21 mouse cellular contexts compared by ENCODE assay signal in the genomic region with DNA sequence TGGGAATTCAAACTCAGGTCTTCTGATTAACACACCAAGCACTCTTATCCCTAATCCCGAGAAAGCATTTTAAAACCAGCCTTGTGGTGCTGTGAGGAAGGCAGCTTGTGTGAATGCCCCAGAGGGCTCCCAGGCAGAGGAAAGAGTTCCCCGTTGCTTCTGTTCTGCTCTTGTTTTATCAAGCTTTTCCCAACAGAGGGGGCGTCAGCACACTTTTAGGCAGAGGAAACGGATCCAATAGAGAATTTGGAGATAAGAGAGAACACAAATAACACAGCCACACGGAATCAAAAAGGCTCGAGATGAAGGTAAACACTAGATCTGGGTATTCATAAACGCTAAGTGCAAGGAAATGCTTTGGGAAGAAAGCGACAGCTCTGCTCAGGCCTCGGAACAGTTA.
DNase-seq lines count a peak whose midpoint lies in the region; ATAC-seq and TF ChIP-seq lines count a peak whose summit lies in the region.
"Had no signal": no experiment of that assay in that cellular context is flagged by ENCODE, and none has a peak within 500 bp of the region (broad histone marks: within the 10 kb centered on the region; RNA-seq: fewer than 3 reads in every experiment).

No protein-coding gene starts in this region.

- peaks cover 11% of the 10 kb centered on the region for H3K4me1 ChIP-seq in heart, embryonic 13.5 days
- H3K4me1 ChIP-seq in liver, postnatal 0 days (ENCODE audit: insufficient read depth), result no peaks in the 10 kb centered on the region
- 0 out of 2 replicates have a peak, but pooled peaks cover 3% of the 10 kb centered on the region for H3K4me1 ChIP-seq in midbrain, postnatal 0 days (ENCODE audit: insufficient read depth, low read length)
- H3K4me1 ChIP-seq in midbrain, embryonic 11.5 days (ENCODE audit: control insufficient read depth, insufficient read depth, low read length), result peaks cover 4% of the 10 kb centered on the region
- H3K4me1 ChIP-seq: kidney, embryonic 15.5 days; liver, embryonic 13.5 days had no signal

- TF ChIP-seq CTCF in liver, postnatal 0 days (IDR thresholded peaks at IDR 0.05; ENCODE audit: low read depth), result 0 out of 2 replicates have a peak, but pooled peaks have one; percentile 17
- TF ChIP-seq CTCF in midbrain, postnatal 0 days (IDR thresholded peaks at IDR 0.05), result peak; percentile 30; the same call in 1 of the 2 replicates

- ATAC-seq in heart, embryonic 13.5 days (ENCODE audit: extremely low read depth, insufficient number of reproducible peaks, low FRiP score, low TSS enrichment), result no peak
- ATAC-seq in liver, postnatal 0 days, result no peak
- ATAC-seq in midbrain, postnatal 0 days (ENCODE audit: low FRiP score), result no peak
- ATAC-seq in midbrain, embryonic 11.5 days (ENCODE audit: low FRiP score), result no peak
- ATAC-seq: CD4-positive, CD25-positive, alpha-beta regulatory T cell, adult 4 months; hindbrain, embryonic 16.5 days; intestine, embryonic 16.5 days; Patski had no signal

- WGBS in heart, embryonic 13.5 days, result 10% methylated on average over 9 of the region's 9 CpGs
- WGBS in liver, postnatal 0 days (ENCODE audit: insufficient replicate concordance), result 19% methylated on average over 9 of the region's 9 CpGs
- WGBS in midbrain, postnatal 0 days, result 16% methylated on average over 9 of the region's 9 CpGs
- 12% methylated on average over 9 of the region's 9 CpGs for WGBS in midbrain, embryonic 11.5 days

- H3K4me3 ChIP-seq in heart, embryonic 13.5 days, result 0 out of 2 replicates have a peak overlapping the region, but pooled peaks have one; percentile 14
- H3K4me3 ChIP-seq in liver, postnatal 0 days (ENCODE audit: low read depth, low read length), result no peak overlapping the region
- H3K4me3 ChIP-seq in midbrain, postnatal 0 days (ENCODE audit: low read depth, low read length), result no peak overlapping the region
- H3K4me3 ChIP-seq in midbrain, embryonic 11.5 days (ENCODE audit: low read depth, low read length), result no peak overlapping the region
- H3K4me3 ChIP-seq: kidney, embryonic 15.5 days; limb, embryonic 10.5 days; liver, embryonic 13.5 days had no signal

- H3K36me3 ChIP-seq in heart, embryonic 13.5 days, result no peaks in the 10 kb centered on the region
- H3K36me3 ChIP-seq in liver, postnatal 0 days (replicated peaks; ENCODE audit: insufficient read depth, low read length), result no peaks in the 10 kb centered on the region
- H3K36me3 ChIP-seq in midbrain, postnatal 0 days (ENCODE audit: insufficient read depth, low read length), result no peaks in the 10 kb centered on the region
- H3K36me3 ChIP-seq in midbrain, embryonic 11.5 days (ENCODE audit: control insufficient read depth, insufficient read depth, low read length), result no peaks in the 10 kb centered on the region
- H3K36me3 ChIP-seq: kidney, embryonic 15.5 days; limb, embryonic 10.5 days; liver, embryonic 13.5 days had no signal

- H3K27ac ChIP-seq in heart, embryonic 13.5 days (replicated peaks), result no peak overlapping the region
- H3K27ac ChIP-seq in liver, postnatal 0 days (ENCODE audit: low read depth), result no peak overlapping the region
- H3K27ac ChIP-seq in midbrain, postnatal 0 days (ENCODE audit: low read depth, low read length), result no peak overlapping the region
- no peak overlapping the region for H3K27ac ChIP-seq in midbrain, embryonic 11.5 days (ENCODE audit: low read depth, low read length)
- H3K27ac ChIP-seq: kidney, embryonic 15.5 days; limb, embryonic 10.5 days; liver, embryonic 13.5 days had no signal

- no peak for TF ChIP-seq EP300 in liver, postnatal 0 days (IDR thresholded peaks at IDR 0.05; ENCODE audit: low read depth)

- peak; percentile 34 for DNase-seq in embryo, embryonic 11 days
- no peak for DNase-seq in embryo, embryonic 9.5 days (ENCODE audit: extremely low spot score)
- DNase-seq in heart, adult 8-10 months (ENCODE audit: low spot score), result no peak
- DNase-seq in liver, postnatal 0 days, result no peak
- DNase-seq in liver, result no peak
- no peak for DNase-seq in midbrain, postnatal 0 days (ENCODE audit: low spot score)
- DNase-seq in midbrain, embryonic 11.5 days (ENCODE audit: low spot score, missing footprints), result no peak
- DNase-seq: adrenal gland, postnatal 10 days; cerebellum, adult 9-11 months; gastrocnemius, postnatal 10 days; liver, embryonic 13.5 days; right cerebral cortex, postnatal 14 days; spleen, adult 18-20 months; thymus, postnatal 25 days had no signal

- no peaks in the 10 kb centered on the region for H3K27me3 ChIP-seq in heart, embryonic 13.5 days (replicated peaks)
- H3K27me3 ChIP-seq in liver, postnatal 0 days (ENCODE audit: insufficient read depth, low read length), result no peaks in the 10 kb centered on the region
- H3K27me3 ChIP-seq in midbrain, postnatal 0 days (ENCODE audit: insufficient read depth, low read length), result no peaks in the 10 kb centered on the region
- no peaks in the 10 kb centered on the region for H3K27me3 ChIP-seq in midbrain, embryonic 11.5 days (ENCODE audit: control insufficient read depth, insufficient read depth, low read length)
- H3K27me3 ChIP-seq: kidney, embryonic 15.5 days; liver, embryonic 13.5 days had no signal

- H3K9ac ChIP-seq in heart, embryonic 13.5 days, result 0 out of 2 replicates have a peak overlapping the region, but pooled peaks have one; percentile 12
- no peak overlapping the region for H3K9ac ChIP-seq in liver, postnatal 0 days (replicated peaks)
- H3K9ac ChIP-seq in midbrain, postnatal 0 days (replicated peaks; ENCODE audit: low read length, poor library complexity, severe bottlenecking), result no peak overlapping the region
- H3K9ac ChIP-seq in midbrain, embryonic 11.5 days (ENCODE audit: low read length), result no peak overlapping the region
- H3K9ac ChIP-seq: kidney, embryonic 15.5 days; liver, embryonic 13.5 days had no signal

- peak overlapping the region; percentile 55 for H3K4me2 ChIP-seq in heart, embryonic 13.5 days
- H3K4me2 ChIP-seq in liver, postnatal 0 days (ENCODE audit: low read depth, low read length), result no peak overlapping the region
- H3K4me2 ChIP-seq in midbrain, postnatal 0 days (ENCODE audit: low read depth, low read length, poor library complexity, severe bottlenecking), result no peak overlapping the region
- H3K4me2 ChIP-seq in midbrain, embryonic 11.5 days, result no peak overlapping the region; the same call in 1 of the 2 replicates
- H3K4me2 ChIP-seq: kidney, embryonic 15.5 days; liver, embryonic 13.5 days had no signal

- H3K9me3 ChIP-seq in heart, embryonic 13.5 days, result 0 out of 2 replicates have a peak, but pooled peaks cover 4% of the 10 kb centered on the region
- no peaks in the 10 kb centered on the region; the same call in 1 of the 2 replicates for H3K9me3 ChIP-seq in liver, postnatal 0 days (ENCODE audit: low read length)
- H3K9me3 ChIP-seq in midbrain, postnatal 0 days (ENCODE audit: low read length), result no peaks in the 10 kb centered on the region
- H3K9me3 ChIP-seq in midbrain, embryonic 11.5 days (ENCODE audit: control insufficient read depth, low read length), result no peaks in the 10 kb centered on the region; the same call in 1 of the 2 replicates
- H3K9me3 ChIP-seq: kidney, embryonic 15.5 days; limb, embryonic 10.5 days had no signal
